Mouse (Mus musculus): ENCODE results near the gene Tuba1b.

DNA sequence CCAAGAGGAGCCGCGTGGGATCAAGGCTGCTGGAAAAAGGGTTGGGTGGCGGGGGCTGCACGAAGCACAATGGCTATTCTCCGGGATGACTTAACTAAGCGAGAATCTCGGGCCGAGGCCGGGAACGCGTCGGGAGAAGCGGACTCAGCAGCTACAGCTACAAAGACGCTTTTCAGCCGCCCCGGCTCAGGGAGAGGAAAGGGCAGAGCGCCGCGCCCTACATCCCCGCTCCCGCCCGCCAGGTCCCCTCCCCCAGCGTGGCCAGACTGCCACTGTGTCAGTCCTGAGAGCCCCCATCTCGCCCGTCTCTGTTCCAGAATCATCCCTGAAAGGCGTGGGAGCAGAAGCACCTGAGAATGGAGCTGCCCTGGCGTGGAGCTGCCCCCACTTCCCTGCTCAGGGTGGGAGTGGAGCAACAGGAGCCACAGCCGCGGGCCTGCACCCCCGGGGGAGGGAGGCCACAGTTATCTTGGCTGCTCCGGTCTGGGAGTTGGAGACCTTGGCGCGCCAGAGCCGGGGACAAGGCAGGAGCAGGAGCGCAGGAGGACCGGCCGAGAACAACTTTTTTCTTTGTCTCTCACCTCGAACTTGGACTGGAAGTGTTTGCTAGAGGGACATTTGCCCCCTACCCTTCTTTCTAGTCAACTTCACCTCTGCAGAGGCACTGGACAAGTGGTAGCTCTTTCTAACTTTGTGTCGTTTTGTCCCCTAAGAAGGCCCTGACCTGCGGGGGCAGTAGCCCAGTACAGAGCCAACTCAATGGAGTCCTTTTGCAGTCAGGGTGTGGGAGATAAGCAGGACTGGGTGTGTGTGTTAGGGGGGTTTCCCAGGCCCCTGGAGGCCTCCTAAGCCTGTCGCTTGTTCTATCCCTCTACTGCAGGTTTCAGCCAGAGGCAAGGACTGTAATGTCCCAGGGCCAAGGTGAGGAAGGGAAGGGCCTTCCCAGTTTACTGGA lies 38.5 kb downstream of the Tuba1b start:
- TF ChIP-seq GATA1 (IDR thresholded peaks at IDR 0.05; ENCODE audit: low read length) (no peak), TAL1 (IDR thresholded peaks at IDR 0.05; ENCODE audit: low read length) (no peak)

Measured in erythroblast, embryonic 14.5 days (primary cell).